Mouse (Mus musculus) CH12.LX (cell line): Measurements from ENCODE around the gene Kitl.

Source experiments
- CHD2 ChIP-seq: IDR thresholded peaks from 2 replicates; pipeline ENCODE4 v1.6.1; 2011; ENCODE audit warnings: low read length, improper control_type of control experiment
- CTCF ChIP-seq, 2 experiments: IDR thresholded peaks in 1 of 2; conservative IDR thresholded peaks in 1 of 2; 2 replicates each; pipeline ENCODE4 v1.5.1; 2011 to 2012; ENCODE audit warnings: low read depth in 2 of 2, low read length in 2 of 2, improper control_type of control experiment in 1 of 2, inconsistent platforms in 1 of 2, mild to moderate bottlenecking in 1 of 2, moderate library complexity in 1 of 2
- EP300 ChIP-seq: IDR thresholded peaks from 2 replicates; pipeline ENCODE4 v1.6.1; 2011; ENCODE audit warnings: low read length, improper control_type of control experiment
- GABPA ChIP-seq: IDR thresholded peaks from 2 replicates; pipeline ENCODE4 v1.6.1; 2012; ENCODE audit warnings: low read depth, low read length, improper control_type of control experiment, inconsistent platforms; ENCODE audit not compliant: insufficient replicate concordance
- HCFC1 ChIP-seq: IDR thresholded peaks from 2 replicates; pipeline ENCODE4 v1.6.1; 2012; ENCODE audit warnings: low read depth, mild to moderate bottlenecking, inconsistent platforms, low read length, improper control_type of control experiment
- JUND ChIP-seq: conservative IDR thresholded peaks from 2 replicates; pipeline ENCODE4 v1.6.1; 2011; ENCODE audit warnings: low read depth, low read length, improper control_type of control experiment
- MAFK ChIP-seq: IDR thresholded peaks from 2 replicates; pipeline ENCODE4 v1.6.1; 2011; ENCODE audit warnings: low read length, improper control_type of control experiment; ENCODE audit not compliant: insufficient replicate concordance
- MAZ ChIP-seq: IDR thresholded peaks from 2 replicates; pipeline ENCODE4 v1.6.1; 2012; ENCODE audit warnings: low read depth, mild to moderate bottlenecking, inconsistent platforms, low read length, improper control_type of control experiment, moderate library complexity
- MYC ChIP-seq: IDR thresholded peaks from 2 replicates; pipeline ENCODE4 v1.6.1; 2011; ENCODE audit warnings: low read depth, mild to moderate bottlenecking, improper control_type of control experiment, low read length
- NELFE ChIP-seq: IDR thresholded peaks from 2 replicates; pipeline ENCODE4 v1.6.1; 2011; ENCODE audit warnings: low read depth, low read length, improper control_type of control experiment
- POLR2A ChIP-seq: IDR thresholded peaks from 2 replicates; pipeline ENCODE4 v1.6.1; 2011; ENCODE audit warnings: low read depth, mild to moderate bottlenecking, improper control_type of control experiment, low read length
- RCOR1 ChIP-seq: conservative IDR thresholded peaks from 2 replicates; pipeline ENCODE4 v1.6.1; 2012; ENCODE audit warnings: low read depth, mild to moderate bottlenecking, inconsistent platforms, low read length, improper control_type of control experiment
- TBP ChIP-seq: conservative IDR thresholded peaks from 2 replicates; pipeline ENCODE4 v1.6.1; 2011; ENCODE audit warnings: low read depth, low read length, improper control_type of control experiment
- USF1 ChIP-seq: IDR thresholded peaks from 2 replicates; pipeline ENCODE4 v1.6.1; 2014; ENCODE audit warnings: low read depth, mild to moderate bottlenecking, inconsistent platforms, low read length, improper control_type of control experiment

GRCm38 (mm10) chr10:100010291-100010690 is 5.1 kb upstream of the Kitl start:
- no peak for TF ChIP-seq RCOR1
- no peak for TF ChIP-seq NELFE
- no peak for TF ChIP-seq CHD2
- TF ChIP-seq GABPA: no peak
- no peak for TF ChIP-seq CTCF (conservative IDR thresholded peaks at IDR 0.05 in 1 of 2, IDR thresholded peaks at IDR 0.05 in 1 of 2; ENCODE audit: low read depth in 2 of 2, low read length in 2 of 2)
- no peak for TF ChIP-seq JUND
- no peak for TF ChIP-seq MYC
- no peak for TF ChIP-seq TBP
- no peak for TF ChIP-seq POLR2A
- no peak for TF ChIP-seq EP300
- TF ChIP-seq HCFC1: no peak
- no peak for TF ChIP-seq MAZ
- no peak for TF ChIP-seq USF1
- no peak for TF ChIP-seq MAFK
